Mouse (Mus musculus) brown adipose tissue, adult 24 weeks (tissue): ENCODE measurements at regions not wholly inside any gene's neighbourhood (a gene's known extent, or its start where the extent isn't known, plus 50 kb on each side); places are given as distances from the start of the nearest gene placed in this dataset.
"Not testable (repeated sequence)": the region's sequence is repeated elsewhere in the genome, so short reads cannot be mapped to it uniquely, and the experiment has no call there.

Source experiments
- H3K27ac ChIP-seq: fragments of 200-500 bp; replicated peaks from 2 replicates; pipeline ENCODE4 v1.5.1; 2012; ENCODE audit warnings: low read depth, mild to moderate bottlenecking, low read length
- H3K4me1 ChIP-seq: fragments of 200-500 bp; 2 replicates; pipeline ENCODE4 v1.6.1; 2012; ENCODE audit warnings: low read length, mixed read lengths; ENCODE audit not compliant: control insufficient read depth, insufficient read depth, insufficient read length
- H3K4me3 ChIP-seq: fragments of 200-500 bp; 2 replicates; pipeline ENCODE4 v1.5.1; 2012; ENCODE audit warnings: low read depth, mild to moderate bottlenecking, low read length, moderate library complexity; ENCODE audit not compliant: insufficient read depth

- not testable (repeated sequence) for H3K4me1 ChIP-seq, H3K27ac ChIP-seq, H3K4me3 ChIP-seq
Measured at GRCm38 (mm10) chr9:78848564-78848893, 233.2 kb downstream of the Cd109 start.

GRCm38 (mm10) chr9:78856981-78857380, 241.6 kb downstream of the Cd109 start:
- Histone ChIP-seq H3K4me3 (no peak overlapping the region), H3K4me1 (no peaks in the 10 kb centered on the region), H3K27ac (no peak overlapping the region)

- no peak overlapping the region for H3K4me3 ChIP-seq
- no peak overlapping the region for H3K27ac ChIP-seq
Measured at GRCm38 (mm10) chr9:78859956-78860355, 244.6 kb downstream of the Cd109 start.

DNA sequence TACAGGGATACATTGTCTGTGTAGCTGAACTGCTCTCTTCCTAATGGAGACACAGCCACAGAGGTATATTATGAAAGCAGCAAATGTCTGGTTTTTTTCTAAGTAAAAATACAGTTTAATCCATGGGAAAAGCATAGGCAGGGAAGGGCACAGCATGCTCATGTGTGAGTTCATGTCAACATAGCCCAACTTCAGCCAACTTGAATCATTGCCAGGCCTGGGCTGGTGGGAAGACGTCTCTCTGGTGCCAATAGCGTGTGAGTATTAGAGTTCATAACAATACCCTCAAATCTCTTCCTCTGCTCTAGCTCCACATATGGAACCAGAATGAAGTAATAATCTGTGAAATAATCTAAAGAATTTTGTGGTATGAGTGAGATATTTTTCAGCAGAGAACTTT, 257.2 kb downstream of the Cd109 start:
- H3K27ac ChIP-seq = no peak overlapping the region
- no peaks in the 10 kb centered on the region for H3K4me1 ChIP-seq
- H3K4me3 ChIP-seq = no peak overlapping the region

More at GRCm38 (mm10) chr9:78859956-78860355, 244.6 kb downstream of the Cd109 start:
- H3K4me1 ChIP-seq = no peaks in the 10 kb centered on the region

DNA sequence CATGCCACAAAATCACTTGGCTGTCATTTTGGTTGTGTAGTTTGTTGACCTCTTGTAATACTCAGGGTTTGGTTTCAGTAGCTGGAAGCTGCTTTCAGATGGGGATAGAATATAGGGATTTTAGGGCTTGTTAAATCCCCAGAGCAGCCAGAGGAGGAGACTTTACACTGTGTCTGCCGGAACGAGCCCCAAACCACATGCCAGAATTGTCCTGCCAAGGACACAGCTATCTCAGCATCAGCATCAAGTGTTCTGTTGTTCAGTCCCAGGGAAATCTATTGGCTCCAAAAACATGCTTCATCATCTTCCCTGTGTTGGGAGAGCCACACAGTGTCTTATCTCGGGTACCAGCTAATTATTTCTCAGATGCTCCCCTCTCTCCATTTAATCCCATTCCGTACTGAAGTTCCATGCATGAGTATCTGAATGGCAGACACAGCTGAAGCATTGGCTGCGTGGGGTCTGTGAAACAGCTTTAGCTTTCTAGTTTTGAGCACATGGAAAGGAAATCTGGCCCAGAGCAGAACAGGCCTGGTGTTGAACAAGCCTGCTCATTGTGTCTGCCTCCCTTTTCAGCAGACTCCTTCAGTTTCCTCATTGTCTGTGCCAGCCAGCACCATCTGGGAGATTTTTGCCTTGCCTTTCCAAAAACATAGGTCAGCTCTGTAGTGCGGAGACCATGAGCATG, 264.8 kb downstream of the Cd109 start:
- no peak overlapping the region for H3K27ac ChIP-seq
- H3K4me3 ChIP-seq = no peak overlapping the region
- no peaks in the 10 kb centered on the region for H3K4me1 ChIP-seq

DNA sequence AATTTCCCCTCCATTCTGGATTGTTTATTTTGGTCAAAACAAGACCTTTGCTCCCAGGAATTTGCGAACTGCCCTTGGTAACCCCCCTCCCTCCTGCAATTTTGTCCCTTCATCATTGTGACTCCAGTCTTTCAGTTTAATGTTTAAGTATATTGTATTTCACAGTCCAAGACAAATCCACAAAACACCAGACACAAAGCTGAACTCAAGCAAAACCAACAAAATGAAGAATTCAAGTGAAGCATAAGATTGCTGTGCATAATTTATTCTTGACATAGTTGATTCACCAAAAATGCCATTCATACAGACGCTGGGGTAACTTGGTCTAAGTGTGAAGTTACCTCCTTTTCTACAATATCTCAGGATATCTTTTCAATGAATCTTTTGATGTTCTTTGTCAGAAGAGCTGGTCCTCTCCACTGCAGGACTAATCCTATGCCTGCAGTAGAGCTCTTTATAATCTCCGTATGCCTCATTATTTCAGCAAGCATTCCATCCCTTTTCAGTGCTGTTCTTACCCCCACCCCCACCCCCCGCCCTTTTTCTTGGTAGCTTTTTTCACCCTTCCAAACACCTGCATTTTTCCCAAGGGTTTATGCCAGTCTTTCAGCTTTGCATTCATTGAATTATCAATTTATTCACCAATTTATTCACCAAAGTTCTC, 265.4 kb downstream of the Cd109 start:
- no peak overlapping the region for H3K4me3 ChIP-seq
- no peaks in the 10 kb centered on the region for H3K4me1 ChIP-seq
- no peak overlapping the region for H3K27ac ChIP-seq

DNA sequence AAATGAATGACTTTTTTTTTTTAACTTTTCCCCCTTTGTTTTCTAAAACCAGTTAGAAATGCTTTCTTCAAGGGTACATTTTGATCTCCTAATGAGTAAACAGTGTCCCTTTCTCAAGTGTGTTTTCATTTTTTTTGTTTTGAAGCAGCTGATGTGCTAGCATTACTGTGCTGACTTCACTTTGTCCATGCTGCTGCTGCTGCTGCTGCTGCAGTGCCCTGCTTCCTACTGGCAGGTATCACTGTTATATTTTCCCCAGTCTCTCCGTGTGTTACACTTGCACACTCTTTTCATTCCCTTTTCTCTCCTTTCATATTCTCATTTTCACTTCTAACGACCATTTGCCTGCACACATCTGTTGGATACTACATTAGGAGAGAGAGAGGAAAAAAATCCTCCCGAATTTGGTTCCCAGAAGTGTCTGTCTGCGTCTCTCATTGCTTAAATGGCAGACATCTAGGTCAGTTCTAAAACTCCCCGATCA, 266.0 kb downstream of the Cd109 start:
- no peak overlapping the region for H3K27ac ChIP-seq
- no peaks in the 10 kb centered on the region for H3K4me1 ChIP-seq
- no peak overlapping the region for H3K4me3 ChIP-seq

DNA sequence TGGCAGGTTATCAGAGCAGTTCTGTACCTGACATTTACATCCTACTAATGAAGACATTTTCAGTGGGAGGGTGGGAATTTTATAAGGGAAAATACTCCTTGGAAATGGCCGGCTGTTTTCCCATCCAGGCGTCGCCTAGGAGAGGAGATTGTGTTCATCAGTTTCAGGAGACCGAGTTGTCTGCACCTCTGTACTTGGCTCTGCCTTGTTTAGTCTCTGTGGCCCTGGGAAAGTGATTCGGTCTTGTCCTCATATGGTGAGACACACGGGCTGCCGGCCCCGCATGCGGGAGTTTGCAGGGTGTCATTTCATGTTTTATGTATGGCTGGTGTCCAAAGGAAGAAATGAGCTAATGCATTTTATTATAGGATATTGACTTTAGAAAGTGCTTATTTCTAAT, 287.9 kb downstream of the Cd109 start:
- H3K27ac ChIP-seq = no peak overlapping the region
- H3K4me3 ChIP-seq = no peak overlapping the region
- no peaks in the 10 kb centered on the region for H3K4me1 ChIP-seq

GRCm38 (mm10) chr9:78917336-78917735, 302.0 kb downstream of the Cd109 start:
- no peak overlapping the region for H3K27ac ChIP-seq
- H3K4me3 ChIP-seq = no peak overlapping the region
- H3K4me1 ChIP-seq = no peaks in the 10 kb centered on the region

DNA sequence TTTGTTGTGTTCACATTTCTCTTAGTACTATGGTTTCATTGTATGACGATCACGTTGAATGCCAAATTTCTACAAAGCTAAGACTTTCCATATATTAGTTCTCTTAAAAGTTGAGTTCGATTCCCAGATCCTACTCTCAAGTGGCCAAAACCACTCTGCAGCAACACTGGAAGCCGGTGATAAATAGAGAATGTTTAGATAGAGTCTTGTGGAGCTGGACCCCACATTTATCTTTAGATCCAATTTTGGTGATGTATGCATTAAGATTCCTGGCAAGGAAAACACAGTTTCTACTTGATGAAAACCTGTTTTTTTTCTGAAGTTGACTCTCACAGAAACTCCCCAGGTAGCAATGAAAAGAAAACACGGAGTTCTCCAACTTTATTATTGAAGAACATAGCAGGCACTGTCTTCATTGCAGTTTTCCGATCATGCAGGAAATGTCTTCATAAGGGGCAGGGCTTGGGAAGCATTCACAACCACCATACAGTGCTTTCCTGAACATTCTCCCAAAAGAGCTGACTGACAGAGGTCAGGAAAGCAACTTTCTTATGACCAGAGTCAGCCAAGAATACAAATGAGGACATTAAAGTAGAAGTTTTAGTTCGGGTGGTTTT, 310.7 kb downstream of the Cd109 start:
- Histone ChIP-seq H3K27ac (no peak overlapping the region), H3K4me1 (no peaks in the 10 kb centered on the region), H3K4me3 (no peak overlapping the region)

DNA sequence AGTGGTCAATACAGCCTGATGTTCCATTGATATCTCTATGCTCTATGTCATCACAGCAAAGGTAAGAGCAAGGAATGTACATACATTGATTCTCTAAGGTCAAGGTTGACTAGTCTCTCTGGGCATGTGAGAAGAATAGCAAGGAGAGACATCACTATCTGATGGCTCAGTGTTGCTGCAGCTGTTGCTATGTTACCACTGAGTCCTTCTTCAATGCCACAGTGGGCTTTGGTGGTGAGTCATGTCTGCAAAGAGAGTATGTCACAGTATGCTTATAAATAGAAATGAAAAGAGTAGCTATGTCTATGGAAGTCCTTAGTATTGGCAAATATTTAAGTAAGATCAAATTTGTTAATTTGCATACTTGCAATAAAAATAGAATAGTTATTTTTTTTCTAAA, 326.3 kb downstream of the Cd109 start:
- H3K4me1 ChIP-seq = no peaks in the 10 kb centered on the region
- no peak overlapping the region for H3K27ac ChIP-seq
- no peak overlapping the region for H3K4me3 ChIP-seq

DNA sequence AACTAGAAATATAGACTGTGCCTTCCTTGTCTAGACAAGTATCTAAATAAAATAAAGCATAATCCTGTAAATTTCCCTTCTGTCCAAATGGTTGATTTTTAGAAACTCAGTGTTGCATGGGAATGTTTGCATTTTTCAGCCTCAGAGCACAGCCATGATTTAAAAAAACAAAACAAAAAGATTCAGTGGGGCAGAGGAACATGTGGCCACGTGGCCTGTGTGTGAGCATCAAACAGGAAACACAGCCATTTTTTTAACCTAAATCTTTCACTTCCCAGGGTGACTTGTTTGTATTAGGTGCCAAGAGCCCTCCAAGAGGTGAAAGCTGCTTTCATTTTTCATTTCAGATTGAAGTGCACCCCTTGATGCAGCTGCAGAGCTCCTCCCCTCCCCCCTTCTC, 349.5 kb downstream of the Cd109 start:
- Histone ChIP-seq H3K27ac (no peak overlapping the region), H3K4me3 (no peak overlapping the region), H3K4me1 (no peaks in the 10 kb centered on the region)

GRCm38 (mm10) chr9:78965226-78965950, 350.0 kb downstream of the Cd109 start:
- no peak overlapping the region for H3K4me3 ChIP-seq
- no peak overlapping the region for H3K27ac ChIP-seq
- H3K4me1 ChIP-seq = no peaks in the 10 kb centered on the region

- no peak overlapping the region for H3K27ac ChIP-seq
- no peak overlapping the region for H3K4me3 ChIP-seq
- no peaks in the 10 kb centered on the region for H3K4me1 ChIP-seq
Measured at GRCm38 (mm10) chr9:78971731-78972130, 356.4 kb downstream of the Cd109 start.

DNA sequence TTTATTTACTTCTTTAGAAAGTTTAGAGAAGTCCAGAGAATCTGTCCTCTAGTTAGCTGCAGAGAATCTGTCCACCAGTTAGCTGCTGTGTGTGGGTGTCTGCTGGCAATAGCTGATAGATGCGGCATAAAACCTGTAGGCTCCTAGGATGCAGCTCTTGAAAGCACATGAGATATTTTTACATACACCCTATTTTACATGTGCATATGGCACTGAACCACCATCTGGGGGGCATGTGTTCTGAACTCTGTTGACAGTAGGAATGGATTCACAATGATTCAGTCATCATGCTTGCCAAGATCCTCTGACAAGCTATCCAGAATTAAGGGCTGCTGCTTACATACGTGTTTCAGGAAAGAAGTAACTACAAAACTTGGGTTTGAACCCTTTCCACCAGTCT, 368.4 kb downstream of the Cd109 start:
- Histone ChIP-seq H3K4me3 (no peak overlapping the region), H3K27ac (no peak overlapping the region), H3K4me1 (no peaks in the 10 kb centered on the region)
